Mouse (Mus musculus): ENCODE results near the gene Tnfrsf14.

Gene Tnfrsf14

DNA sequence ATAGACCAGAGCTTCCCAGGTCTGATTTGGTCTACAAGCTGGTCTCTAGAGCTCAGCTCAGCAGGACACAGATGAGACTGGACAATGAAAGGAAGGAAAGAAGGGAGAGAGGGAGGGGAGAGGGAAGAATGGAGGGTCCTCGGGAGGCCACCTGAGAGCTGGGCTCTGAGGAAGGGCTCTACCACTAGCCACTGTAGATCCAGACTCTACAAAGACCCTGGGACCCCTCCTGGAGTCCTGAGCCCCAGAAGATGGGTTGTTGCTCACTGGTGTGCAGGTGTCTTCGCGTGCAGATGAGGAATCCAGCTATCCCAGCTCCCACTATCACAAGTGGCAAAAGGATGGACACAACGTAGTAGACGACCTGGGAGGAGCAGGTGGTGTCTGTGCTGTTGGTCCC is 5.4 kb downstream of the Tnfrsf14 start:
- in situ Hi-C loops (cut with MboI, MseI): loop anchor here (10.0 kb wide), 1 partner anchor 562 kb away; no protein-coding TSS in a partner anchor

DNA sequence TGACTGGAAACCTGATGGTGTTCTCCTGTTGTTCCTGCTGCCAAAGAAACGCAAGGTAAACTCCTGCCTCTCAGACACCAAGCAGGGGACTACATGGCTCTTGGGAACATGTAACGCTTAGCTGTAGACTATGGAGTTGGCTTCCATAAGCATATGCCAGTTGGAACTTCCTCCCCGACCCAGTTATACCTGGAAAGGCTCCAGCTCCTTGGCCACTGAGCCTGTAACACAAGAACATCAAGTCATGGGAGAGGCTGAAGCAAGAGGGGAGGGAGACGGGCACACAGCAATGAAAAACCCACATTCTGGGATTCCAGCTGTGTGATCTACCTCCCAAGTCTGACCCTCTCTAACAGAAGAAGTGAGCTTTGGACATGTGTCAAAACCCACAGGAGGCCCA is 6.1 kb downstream of the Tnfrsf14 start:
- in situ Hi-C loops (cut with MboI, MseI): loop anchor here (10.0 kb wide), 1 partner anchor 563 kb away; no protein-coding TSS in a partner anchor

DNA sequence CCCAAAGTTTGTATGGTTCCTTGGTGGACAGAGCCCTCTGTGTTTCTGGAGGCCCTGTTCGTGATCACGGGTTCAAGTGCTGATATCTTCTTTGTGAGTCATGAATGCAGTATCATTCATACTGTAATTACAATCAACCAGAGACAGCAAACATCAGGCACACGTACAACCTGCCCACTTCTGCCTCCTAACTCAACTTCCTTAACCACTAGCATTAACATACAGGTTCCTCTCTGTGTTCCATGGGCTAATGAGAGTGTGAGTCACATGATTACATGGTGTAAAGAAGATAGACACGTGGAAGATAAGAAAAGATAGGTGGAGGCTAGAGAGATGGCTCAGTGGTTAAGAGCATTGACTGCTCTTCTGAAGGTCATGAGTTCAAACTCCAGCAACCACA is 11.7 kb downstream of the Tnfrsf14 start:
- in situ Hi-C loops (cut with MboI, MseI): no loop called here

DNA sequence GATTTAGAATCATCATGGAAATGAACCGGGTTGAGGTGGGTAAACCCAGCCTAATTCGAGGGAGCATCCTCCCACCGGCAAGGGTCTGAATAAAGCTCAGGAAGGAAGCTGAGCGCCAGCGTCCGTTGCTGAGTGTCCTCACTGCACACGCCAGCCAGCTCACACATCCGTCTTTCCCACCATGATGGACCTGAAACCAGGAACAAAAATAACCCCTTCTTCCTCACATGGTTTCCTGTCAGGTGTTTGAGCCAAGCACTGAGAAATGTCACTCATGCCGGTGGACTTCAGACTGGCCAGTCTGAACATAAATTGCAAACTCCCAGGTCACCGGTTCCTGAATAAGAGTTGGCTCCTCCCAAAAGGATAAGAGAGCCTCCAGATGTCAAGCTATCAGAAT is 13.1 kb downstream of the Tnfrsf14 start:
- in situ Hi-C loops (cut with MboI, MseI): no loop called here

DNA sequence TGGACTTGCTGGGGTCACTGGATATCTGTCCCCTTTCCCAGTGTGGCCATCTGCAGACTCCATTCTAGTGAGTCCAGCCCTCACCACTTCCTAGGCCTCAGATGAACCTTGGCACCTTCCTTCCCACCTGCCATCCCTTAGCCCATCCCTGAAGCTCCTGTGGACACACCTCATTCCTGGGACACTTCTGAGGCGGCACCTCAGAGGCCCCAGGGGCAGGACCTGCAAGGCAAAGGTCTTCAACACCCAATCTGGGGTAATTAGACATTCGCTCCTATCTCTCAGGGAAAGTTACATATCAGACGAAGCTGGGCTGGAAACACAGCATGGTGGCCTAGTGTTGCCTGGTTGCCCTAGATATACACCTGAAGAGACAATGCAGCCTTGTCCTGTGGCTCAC is 13.7 kb downstream of the Tnfrsf14 start:
- in situ Hi-C loops (cut with MboI, MseI): no loop called here

DNA sequence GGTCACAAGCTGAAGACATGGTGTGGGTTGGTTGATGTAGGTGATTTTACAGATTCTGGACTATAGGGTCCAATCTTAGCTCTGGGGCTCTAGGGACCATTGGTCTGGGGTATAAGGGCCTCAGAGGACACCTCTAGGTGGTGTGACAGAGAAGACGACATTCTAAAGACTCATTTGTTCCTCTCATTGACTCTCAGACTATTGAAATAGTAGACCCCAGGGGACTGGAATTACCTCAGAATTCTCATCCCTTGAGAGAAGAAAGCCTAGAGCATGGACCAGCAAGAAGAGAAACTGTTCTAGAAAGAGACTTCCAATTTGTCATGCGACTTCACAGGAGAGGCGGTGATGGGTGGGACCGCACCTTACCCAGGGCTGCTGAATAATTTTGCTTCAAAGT is 14.1 kb downstream of the Tnfrsf14 start:
- in situ Hi-C loops (cut with MboI, MseI): no loop called here

DNA sequence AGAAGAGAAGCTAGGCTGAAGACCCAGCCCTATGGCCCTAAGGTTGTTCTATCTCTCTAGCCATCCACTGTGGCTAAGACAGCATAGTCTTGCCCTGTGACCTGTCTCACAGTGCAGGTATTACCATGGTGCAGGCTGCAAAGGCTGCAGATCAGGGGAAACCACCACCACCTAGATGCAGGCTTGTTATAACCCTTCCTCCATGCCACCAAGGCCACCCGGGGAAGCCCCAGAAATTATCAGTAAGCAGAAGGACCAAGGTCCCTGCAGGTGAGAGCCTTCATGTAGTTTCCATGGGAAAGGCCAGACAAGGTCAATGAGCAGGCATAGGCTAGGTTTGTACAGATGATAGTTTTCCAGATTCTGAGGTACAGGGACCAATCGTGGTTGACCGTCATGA is 14.5 kb downstream of the Tnfrsf14 start:
- in situ Hi-C loops (cut with MboI, MseI): no loop called here

DNA sequence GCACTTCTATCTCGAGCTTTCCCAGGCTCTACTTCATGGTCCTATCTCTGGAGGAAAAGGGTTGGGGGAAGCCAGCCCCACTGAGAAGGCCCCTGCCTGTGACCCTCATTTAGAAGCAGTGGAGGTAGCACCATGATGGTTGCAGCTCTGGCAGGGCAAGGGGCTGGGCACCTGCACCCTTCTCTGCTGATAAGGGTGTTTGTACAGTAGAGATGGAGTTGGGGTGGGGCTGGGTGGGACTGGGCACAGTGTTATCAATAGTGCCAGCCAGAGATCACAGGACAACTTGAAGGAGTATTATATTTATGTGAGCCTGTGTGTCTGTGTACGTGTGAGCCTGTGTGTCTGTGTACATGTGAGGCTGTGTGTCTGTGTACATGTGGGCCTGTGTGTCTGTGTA is 16.7 kb downstream of the Tnfrsf14 start:
- in situ Hi-C loops (cut with MboI, MseI): no loop called here

DNA sequence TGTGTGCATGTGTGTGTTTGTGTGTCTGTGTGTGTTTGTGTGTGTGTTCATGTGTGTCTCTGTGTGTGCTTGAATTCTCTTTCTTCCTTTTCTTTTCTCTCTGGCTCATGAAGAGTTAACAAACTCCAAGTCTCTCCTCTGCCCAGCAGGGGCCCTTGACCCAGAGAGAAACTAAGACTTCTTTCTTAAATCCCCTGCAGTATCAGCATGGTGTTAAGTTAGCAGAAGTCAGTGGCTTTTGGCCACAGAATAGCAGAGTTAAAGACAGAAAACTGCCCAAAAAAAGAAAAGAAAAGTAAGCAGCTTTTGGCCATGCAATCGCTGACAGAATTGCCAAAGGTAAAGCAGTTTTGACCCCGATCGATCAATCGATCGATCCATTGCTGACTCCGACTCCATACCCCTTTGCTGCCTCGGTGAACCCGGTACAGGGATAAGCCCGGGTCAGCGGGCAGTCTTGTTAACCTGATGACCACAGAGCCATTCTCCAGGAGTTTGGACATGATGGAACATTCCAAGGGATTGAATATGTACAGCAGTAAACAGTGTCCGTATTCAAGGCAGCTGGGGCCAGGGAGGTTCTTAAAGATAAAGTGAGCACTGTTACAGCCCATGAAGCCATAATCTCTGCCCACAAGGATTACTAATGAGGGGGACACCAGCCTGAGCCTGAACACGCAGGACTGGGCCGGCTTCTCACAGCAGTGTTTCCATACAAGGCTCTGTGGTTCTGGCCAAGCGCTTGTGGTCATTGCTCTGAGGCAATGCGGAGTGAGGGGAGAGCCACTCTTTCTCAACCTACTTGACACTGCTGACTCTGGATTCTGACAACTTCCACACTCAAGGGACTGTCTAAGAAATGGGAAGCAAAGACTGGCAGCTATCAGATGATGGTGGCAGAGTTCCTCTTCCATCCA is 17.5 kb downstream of the Tnfrsf14 start:
- in situ Hi-C loops (cut with MboI, MseI): no loop called here

DNA sequence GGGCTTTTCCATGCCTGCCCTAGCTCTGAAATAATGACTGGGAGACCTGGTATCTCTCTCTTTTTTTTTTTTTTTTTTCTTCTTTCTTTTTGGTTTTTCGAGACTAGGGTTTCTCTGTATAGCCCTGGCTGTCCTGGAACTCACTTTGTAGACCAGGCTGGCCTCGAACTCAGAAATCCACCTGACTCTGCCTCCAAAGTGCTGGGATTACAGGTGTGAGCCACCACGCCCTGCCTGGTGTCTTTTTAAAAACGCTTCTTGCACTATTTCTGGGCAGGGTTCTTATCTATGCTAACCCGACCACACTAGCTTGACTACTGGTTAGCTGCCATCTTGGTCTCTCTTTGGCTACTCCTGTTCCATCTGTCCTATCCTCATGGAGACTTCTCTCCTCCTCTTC is 19.9 kb downstream of the Tnfrsf14 start:
- in situ Hi-C loops (cut with MboI, MseI): no loop called here

DNA sequence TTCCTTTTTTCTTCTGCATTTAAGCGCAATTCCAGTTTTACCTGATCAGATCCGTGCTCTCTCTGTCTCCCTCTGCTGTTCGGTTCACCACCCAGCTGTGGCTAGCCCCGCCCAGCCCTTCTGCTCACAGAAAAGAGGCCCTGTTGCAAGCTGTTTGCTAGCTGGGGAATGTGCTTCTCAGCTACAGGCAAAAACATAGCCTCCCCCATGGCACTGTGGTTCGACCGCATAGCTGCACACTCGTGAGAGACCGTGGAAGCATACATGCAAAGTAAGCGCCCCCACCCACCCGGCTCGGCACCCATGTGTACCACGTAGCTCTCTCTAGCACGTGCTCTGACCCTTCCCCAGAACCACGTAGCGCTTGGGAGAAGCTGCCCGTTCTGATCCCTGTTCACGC is 20.5 kb downstream of the Tnfrsf14 start:
- in situ Hi-C loops (cut with MboI, MseI): no loop called here

DNA sequence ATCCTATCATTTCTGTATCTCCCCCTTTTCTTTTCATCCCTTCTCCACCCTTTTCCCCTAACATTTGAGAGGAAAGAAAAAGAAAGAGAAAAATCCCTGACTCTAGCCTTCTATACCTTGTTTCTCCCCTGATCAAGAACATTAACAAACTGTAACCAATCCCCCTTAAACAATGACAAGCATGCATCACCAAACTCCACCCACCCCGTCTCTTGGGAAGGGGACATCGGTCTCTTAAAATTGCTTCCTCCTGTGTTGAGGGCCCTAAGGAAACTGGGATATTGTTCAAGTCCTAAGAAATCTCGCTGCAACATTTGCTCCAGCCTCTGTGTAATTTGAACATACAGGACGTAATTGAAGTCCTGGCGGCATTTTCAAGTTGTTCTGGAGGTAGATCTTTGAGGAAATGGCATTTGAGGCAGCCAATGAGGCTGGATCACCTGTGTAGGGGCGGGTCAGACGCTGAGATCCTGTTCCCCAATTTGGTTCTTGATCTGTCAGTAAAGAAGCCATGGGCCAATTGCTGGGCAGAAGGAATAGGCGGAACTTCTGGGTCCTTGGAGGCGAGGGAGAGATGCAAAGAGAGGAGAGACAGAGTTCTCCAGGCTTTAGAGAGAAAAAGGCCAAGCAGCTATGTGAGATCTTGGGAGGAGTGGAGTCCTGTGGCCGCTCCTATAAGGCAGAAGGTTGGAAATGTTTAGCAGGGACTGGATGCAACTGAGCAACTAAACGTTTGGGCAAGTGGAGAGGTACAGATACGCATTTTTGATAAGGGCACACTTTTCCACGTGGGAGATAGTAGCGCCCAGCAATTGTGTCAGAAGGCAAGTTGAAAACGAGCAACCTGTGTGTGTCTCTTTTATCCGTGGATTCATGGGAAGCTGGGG is 23.9 kb downstream of the Tnfrsf14 start:
- in situ Hi-C loops (cut with MboI, MseI): no loop called here

DNA sequence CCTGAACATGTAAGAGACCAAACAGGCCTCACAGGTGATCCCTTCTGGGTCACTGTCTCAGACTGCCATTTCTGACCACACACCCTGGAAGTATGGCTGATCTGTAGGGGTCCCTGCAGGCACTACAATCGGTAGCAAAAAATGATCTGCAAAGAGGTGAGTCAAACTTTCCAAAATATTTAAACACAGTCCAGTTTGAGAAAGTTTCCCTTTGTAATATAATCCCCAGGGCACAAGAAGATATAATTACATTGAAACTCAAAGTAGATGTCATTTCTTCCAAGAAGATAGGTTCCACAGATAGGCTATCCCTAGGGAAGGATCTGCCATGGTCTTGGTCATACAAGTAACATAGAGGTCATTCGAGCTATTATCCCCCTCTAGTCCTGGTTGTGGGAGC is 26.0 kb downstream of the Tnfrsf14 start:
- in situ Hi-C loops (cut with MboI, MseI): no loop called here

DNA sequence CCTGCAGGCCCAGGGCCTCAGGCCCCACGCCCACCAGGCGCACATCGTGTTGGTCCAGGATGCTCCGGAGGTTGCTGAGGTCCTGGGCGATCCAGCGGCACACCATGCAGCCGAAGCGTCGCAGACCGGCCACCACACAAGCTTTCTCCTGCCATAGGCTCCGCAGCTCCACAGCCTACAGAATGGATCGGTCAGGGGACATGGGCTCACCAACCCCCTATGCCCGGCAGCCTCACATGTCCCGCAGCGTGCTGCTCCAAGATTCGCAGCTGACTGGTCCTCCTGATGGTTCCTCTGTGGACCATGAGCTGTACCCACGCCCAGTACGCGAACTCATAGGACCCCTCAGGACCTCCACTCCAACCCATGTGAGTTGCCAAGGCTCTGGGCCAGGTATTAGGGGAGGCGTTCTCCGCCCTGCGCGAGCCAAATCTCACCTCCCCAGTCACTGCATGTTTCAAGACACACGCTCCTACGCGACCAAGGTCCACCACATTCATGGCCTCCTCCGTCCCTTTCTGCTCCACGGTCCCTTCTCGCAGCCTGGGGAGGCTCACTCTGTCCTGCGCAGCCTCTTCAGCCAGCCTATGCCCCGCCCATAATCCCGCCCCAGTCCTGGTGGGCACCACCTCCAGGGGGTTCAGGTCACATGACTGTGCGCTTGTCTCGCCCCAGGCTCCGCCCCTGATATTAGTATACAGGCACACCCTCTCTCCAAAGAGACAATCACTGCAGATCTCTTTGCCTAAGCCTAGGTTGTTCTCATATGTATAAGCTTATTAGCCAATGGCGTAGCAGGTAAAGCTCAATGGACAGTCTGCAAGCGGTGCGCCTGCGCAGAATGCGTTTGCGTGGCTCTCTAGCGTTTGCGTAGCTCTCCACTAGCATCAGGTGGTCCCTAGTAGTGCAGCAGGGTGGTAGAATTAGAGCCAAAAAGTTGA is 29.6 kb downstream of the Tnfrsf14 start, which contains the start of gene Fam213b:
Gene Fam213b (minus strand): TSS at position 630 of the 941 bp plus-strand sequence.
- in situ Hi-C loops (cut with MboI, MseI): no loop called here

DNA sequence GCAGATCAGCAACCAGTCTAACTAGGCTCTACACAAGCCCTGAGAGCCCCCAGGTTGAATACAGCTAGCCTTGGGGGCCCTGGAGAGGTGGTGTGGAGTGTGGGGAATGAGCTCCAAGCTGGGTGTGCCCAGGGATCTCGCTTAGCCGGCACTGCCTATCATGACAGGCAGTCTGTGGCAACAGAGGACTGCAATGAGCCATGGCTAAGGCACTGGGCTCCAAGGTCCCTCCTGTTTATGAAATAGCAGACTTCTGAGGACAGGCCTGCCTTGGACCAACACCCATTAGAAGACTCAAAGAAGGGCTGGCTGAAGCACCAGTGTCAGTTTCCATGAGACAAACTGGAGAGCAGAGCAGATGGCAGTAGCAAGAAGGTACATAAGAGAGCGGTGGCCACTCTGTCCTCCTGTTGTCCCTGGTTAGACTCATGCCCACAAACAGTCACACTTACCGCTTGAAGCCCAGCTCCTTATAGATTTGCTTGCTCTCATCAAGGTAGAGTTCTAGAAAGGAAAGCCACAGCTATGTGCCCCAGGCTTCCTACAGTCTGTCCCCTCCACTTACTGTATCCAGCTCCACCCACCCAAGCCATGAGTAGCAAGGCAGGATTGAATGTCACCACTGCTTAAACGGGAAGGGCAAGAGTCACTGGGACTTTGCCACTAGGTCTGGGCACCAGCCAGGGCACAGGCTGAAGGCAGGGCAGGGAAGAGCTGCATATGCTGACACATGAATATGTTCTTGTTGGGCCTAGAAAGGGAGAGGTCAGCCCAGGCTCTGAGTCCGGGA is 30.5 kb downstream of the Tnfrsf14 start:
- in situ Hi-C loops (cut with MboI, MseI): no loop called here

DNA sequence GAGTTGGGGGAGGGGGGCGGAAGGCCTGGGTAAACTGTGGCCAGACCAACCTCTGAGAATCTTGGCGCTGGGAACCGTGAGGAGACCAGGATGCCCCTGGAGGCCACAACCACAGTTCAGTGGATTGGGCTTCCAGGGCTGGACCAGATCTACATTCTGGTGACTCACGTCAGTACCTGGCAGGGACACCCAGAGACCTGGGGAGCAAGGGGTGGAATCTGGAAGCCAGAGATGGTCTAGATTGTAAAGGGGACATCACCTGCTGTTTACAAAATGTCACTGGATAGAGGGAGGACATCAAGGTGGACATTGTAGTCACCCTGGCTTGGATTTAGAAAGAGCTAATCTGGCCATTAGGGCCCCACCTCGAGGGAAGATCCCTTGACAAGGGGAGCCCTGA is 32.8 kb downstream of the Tnfrsf14 start:
- in situ Hi-C loops (cut with MboI, MseI): no loop called here

DNA sequence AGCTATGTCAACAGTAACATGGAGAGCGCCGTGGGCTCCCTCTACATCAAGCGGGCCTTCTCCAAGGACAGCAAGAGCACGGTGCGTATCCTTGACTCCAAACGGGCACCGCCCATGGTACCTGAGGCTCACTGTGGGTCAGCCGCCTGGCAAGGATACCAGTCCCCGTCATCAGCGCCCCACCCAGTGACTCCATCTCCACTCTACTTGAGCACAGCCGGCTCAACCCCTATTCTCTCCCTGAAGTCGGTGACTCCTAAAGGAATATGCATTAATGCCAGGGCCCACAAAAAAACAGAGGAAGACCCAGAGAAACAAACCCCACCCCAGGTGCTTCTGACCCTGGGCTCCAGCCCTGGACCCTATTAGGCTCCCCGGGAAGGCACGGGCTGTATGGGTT is 37.5 kb downstream of the Tnfrsf14 start:
- in situ Hi-C loops (cut with MboI, MseI): no loop called here

DNA sequence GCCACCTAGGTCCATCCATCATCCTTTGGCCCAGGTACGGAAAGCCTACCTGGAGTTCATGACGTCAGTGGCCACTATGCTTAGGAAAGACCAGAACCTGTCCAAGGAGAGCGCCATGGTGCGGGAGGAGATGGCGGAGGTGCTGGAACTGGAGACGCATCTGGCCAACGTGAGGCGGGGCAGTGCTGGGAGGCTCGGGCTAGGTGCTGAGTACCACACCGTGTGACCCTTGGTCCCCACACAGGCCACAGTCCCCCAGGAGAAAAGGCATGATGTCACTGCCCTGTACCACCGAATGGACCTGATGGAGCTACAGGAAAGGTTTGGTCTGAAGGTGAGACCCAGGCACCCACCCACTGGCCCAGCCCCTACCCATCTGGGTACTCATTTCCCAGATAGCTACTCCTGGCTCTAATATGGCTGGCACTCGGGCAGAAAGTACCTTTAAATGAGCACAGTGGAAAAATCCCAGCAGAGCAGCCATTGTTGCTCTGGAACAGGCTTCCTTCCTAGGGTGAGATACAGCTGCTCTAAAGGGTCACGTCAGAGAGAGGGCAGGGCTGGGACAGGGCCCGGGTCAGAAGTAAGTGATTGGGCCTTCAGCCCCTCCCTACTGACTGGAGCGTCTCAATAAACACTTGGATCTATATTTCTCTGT is 40.6 kb downstream of the Tnfrsf14 start:
- in situ Hi-C loops (cut with MboI, MseI): no loop called here

DNA sequence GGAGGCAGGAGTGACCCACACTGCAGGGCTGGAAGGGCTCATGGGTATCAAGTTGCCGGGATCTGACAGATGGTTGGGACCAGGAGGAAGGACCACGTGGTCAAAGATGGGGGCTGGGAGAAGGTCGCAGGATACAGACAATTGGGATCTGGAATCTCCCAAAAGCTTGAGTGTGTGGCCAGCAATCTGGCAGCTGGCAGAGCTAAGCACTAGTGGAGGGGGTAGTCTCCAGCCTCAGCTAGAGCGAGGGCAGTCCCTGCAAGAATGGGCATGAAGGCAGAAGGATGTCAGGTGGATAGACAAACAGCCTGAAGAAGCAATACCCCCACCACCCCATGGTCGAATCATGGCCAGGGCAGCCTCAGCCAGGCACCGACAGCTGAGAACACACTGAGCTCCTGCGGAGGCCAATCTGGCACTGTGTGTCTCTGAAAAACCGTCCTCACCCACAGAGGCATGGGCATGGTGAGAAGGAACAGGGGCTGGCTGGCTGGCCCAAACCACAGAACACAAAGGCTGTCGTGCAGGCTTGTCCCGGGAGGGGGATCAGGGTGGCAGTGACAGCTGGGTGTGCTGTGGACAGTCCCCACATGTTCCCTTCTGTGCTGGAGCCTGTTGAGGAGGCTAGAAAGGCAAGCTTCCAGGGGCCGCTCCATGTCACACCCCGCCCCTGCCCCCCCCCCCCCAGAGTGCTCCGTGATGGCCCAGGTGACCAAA is 41.3 kb downstream of the Tnfrsf14 start:
- in situ Hi-C loops (cut with MboI, MseI): no loop called here
